Mouse (Mus musculus): ENCODE measurements around the gene Gfpt2.

- TF ChIP-seq POLR2A (IDR thresholded peaks at IDR 0.05; ENCODE audit: borderline replicate concordance, low read depth, low read length) (no peak), CTCF (IDR thresholded peaks at IDR 0.05; ENCODE audit: low read depth, low read length) (no peak)
These were observed 48.7 kb downstream of the Gfpt2 start for GRCm38 (mm10) chr11:49842718-49843117.

Data from bone marrow macrophage, adult 2 months (primary cell).